Mouse (Mus musculus): Measurements from ENCODE around the gene Gm2431. TPM values are rescaled to one million over a fixed set of nuclear protein-coding genes. Genes with fewer than 3 reads are reported as not detected.
"Not testable (repeated sequence)": the region's sequence is repeated elsewhere in the genome, so short reads cannot be mapped to it uniquely, and the experiment has no call there.

Gm2431 gene
- polyA plus RNA-seq, 1 experiment: not detected

GRCm38 (mm10) chr7:142285130-142285835 lies 27.1 kb upstream of the Gm2431 start:
- TF ChIP-seq POLR2A (IDR thresholded peaks at IDR 0.05; ENCODE audit: borderline replicate concordance, insufficient read depth, low read length): no peak
- TF ChIP-seq CTCF (IDR thresholded peaks at IDR 0.05; ENCODE audit: borderline replicate concordance, insufficient read depth, low read depth, low read length): peak; percentile 46; the same call in 1 of the 2 replicates
- Histone ChIP-seq H3K4me1 (ENCODE audit: control insufficient read depth, insufficient read depth, low read length) (no peaks in the 10 kb centered on the region), H3K4me3 (replicated peaks; ENCODE audit: insufficient read depth, low read depth, low read length) (peak overlapping the region; percentile 37), H3K27ac (ENCODE audit: insufficient read depth, low read length) (no peak overlapping the region), H3K27me3 (ENCODE audit: control insufficient read depth, insufficient read depth, low read length) (no peaks in the 10 kb centered on the region)
- DNase-seq: peak; percentile 56 to 61
- 21% methylated on average over 23 of the region's 23 CpGs for WGBS

DNA sequence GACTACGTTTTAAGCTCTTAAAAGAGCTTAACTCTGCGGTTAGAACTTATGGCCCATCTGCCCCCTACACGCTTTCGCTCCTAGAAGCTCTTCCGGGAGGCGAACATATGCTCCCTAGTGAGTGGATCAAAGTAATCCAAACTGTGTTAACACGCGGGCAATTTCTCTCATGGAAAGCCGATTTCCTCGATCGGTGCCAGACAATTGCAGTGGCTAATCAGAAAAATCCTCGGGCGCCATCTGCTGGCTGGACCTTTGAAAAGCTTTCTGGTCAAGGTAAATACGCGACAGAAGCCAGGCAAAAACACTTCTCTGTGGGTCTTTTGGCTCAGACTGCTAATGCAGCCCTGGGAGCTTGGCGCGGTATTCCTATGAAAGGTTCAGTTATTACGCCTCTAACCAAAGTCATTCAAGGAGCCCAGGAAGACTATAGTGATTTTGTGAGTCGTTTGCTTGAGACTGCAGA lies 26.5 kb upstream of the Gm2431 start:
- Histone ChIP-seq H3K27me3 (ENCODE audit: control insufficient read depth, insufficient read depth, low read length) (no peaks in the 10 kb centered on the region), H3K27ac (ENCODE audit: insufficient read depth, low read length) (peak overlapping the region; percentile 32; the same call in 1 of the 2 replicates), H3K4me1 (ENCODE audit: control insufficient read depth, insufficient read depth, low read length) (no peaks in the 10 kb centered on the region), H3K4me3 (replicated peaks; ENCODE audit: insufficient read depth, low read depth, low read length) (peak overlapping the region; percentile 91)
- TF ChIP-seq CTCF (IDR thresholded peaks at IDR 0.05; ENCODE audit: borderline replicate concordance, insufficient read depth, low read depth, low read length): peak; percentile 51; the same call in 1 of the 2 replicates
- no peak for TF ChIP-seq POLR2A (IDR thresholded peaks at IDR 0.05; ENCODE audit: borderline replicate concordance, insufficient read depth, low read length)
- DNase-seq: peak; percentile 89 to 94
- under 1% methylated on average over 19 of the region's 19 CpGs for WGBS

DNA sequence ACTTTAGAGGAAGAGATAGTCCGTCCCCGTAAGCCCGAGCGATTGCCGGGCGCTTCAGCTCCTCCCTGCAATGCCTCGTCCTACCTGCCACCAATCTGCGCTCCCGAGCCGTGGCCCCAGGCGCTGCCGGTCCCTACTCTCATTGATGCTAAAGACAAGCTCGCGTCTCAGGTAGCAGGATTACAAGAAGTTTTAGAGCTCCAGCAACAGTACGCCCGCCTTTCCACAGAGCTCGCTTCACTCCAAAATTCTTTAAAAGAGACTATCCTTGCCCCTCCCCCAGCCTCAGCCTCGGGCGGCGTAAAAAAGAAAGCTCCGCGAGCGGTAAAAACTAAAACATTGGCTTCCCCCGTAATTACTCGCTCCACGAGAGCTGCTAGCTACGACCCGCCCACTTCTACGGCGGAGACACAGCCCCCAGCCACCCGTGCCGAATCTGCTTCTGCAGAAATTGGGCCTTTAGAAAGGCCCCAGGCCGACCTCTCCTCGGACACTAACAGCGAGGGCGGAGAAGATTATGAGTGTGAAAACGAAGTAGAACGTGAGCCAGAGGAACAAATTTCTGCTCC lies 26.0 kb upstream of the Gm2431 start:
- under 1% methylated on average over 38 of the region's 38 CpGs for WGBS

GRCm38 (mm10) chr7:142282847-142283246 lies 24.7 kb upstream of the Gm2431 start:
- 79% methylated on average over 2 of the region's 2 CpGs for WGBS
- not testable (repeated sequence) for H3K27me3 ChIP-seq (ENCODE audit: control insufficient read depth, insufficient read depth, low read length); H3K4me3 ChIP-seq (replicated peaks; ENCODE audit: insufficient read depth, low read depth, low read length); H3K27ac ChIP-seq (ENCODE audit: insufficient read depth, low read length); DNase-seq; H3K4me1 ChIP-seq (ENCODE audit: control insufficient read depth, insufficient read depth, low read length)

More for the DNA sequence above, 26.0 kb upstream of the Gm2431 start:
- Histone ChIP-seq H3K4me1 (ENCODE audit: control insufficient read depth, insufficient read depth, low read length) (no peaks in the 10 kb centered on the region), H3K27me3 (ENCODE audit: control insufficient read depth, insufficient read depth, low read length) (no peaks in the 10 kb centered on the region), H3K27ac (ENCODE audit: insufficient read depth, low read length) (peak overlapping the region; percentile 32; the same call in 1 of the 2 replicates), H3K4me3 (replicated peaks; ENCODE audit: insufficient read depth, low read depth, low read length) (peak overlapping the region; percentile 91)
- TF ChIP-seq CTCF (IDR thresholded peaks at IDR 0.05; ENCODE audit: borderline replicate concordance, insufficient read depth, low read depth, low read length) (peak; percentile 28; the same call in 1 of the 2 replicates), POLR2A (IDR thresholded peaks at IDR 0.05; ENCODE audit: borderline replicate concordance, insufficient read depth, low read length) (no peak)
- DNase-seq: peak; percentile 62 to 66

- WGBS: 91% methylated on average over 1 of the region's 1 CpGs
- H3K4me3 ChIP-seq (replicated peaks; ENCODE audit: insufficient read depth, low read depth, low read length); H3K4me1 ChIP-seq (ENCODE audit: control insufficient read depth, insufficient read depth, low read length); DNase-seq; H3K27ac ChIP-seq (ENCODE audit: insufficient read depth, low read length); H3K27me3 ChIP-seq (ENCODE audit: control insufficient read depth, insufficient read depth, low read length): not testable (repeated sequence)
These were observed 21.1 kb upstream of the Gm2431 start for GRCm38 (mm10) chr7:142279291-142279690.

- not testable (repeated sequence) for H3K27me3 ChIP-seq (ENCODE audit: control insufficient read depth, insufficient read depth, low read length); H3K27ac ChIP-seq (ENCODE audit: insufficient read depth, low read length); H3K4me3 ChIP-seq (replicated peaks; ENCODE audit: insufficient read depth, low read depth, low read length); H3K4me1 ChIP-seq (ENCODE audit: control insufficient read depth, insufficient read depth, low read length)
- 0% methylated on average over 3 of the region's 3 CpGs for WGBS
- DNase-seq: peak; percentile 53 to 68
- TF ChIP-seq CTCF (IDR thresholded peaks at IDR 0.05; ENCODE audit: borderline replicate concordance, insufficient read depth, low read depth, low read length): peak; percentile 66; the same call in 1 of the 2 replicates
These were observed 20.0 kb upstream of the Gm2431 start for GRCm38 (mm10) chr7:142278183-142278582.

- not testable (repeated sequence) for H3K27ac ChIP-seq (ENCODE audit: insufficient read depth, low read length); DNase-seq; H3K27me3 ChIP-seq (ENCODE audit: control insufficient read depth, insufficient read depth, low read length); H3K4me1 ChIP-seq (ENCODE audit: control insufficient read depth, insufficient read depth, low read length); H3K4me3 ChIP-seq (replicated peaks; ENCODE audit: insufficient read depth, low read depth, low read length)
These were observed 16.1 kb upstream of the Gm2431 start, which contains the start of gene Gm4559 for GRCm38 (mm10) chr7:142274263-142274662. Gene Gm4559 (minus strand): TSS chr7:142274363.

DNA sequence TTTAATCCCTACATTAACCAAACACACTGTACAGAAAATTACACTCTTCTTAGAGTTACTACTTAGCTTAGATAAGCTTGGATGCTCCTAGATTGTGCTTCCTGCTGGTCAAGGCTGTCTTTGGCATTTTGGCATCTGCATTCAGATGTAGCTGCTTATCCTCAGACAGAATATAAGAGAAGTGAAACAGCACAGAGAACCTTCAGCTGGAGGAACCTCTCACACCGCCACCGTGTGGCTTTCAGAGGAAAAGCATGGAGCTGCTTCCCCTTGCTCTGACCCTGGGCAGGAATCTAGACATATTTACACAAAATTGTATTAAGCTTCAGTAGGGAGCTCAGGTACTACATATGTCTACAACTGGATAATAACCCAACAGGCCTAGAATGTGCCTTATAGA lies 2.6 kb downstream of the Gm2431 start:
- Histone ChIP-seq H3K27me3 (ENCODE audit: control insufficient read depth, insufficient read depth, low read length) (no peaks in the 10 kb centered on the region), H3K4me3 (replicated peaks; ENCODE audit: insufficient read depth, low read depth, low read length) (no peak overlapping the region), H3K4me1 (ENCODE audit: control insufficient read depth, insufficient read depth, low read length) (no peaks in the 10 kb centered on the region), H3K27ac (ENCODE audit: insufficient read depth, low read length) (no peak overlapping the region)
- DNase-seq: peak; percentile 5 to 27
- 0% methylated on average over 2 of the region's 2 CpGs for WGBS
- TF ChIP-seq CTCF (IDR thresholded peaks at IDR 0.05; ENCODE audit: borderline replicate concordance, insufficient read depth, low read depth, low read length): peak; percentile 67; the same call in 1 of the 2 replicates
- TF ChIP-seq POLR2A (IDR thresholded peaks at IDR 0.05; ENCODE audit: borderline replicate concordance, insufficient read depth, low read length): no peak

Data from cerebellum, adult 2 months (tissue).